Mouse (Mus musculus) cortical plate, adult 2 months (tissue): ENCODE data around the gene Zmiz2.
"Not testable (repeated sequence)": the region's sequence is repeated elsewhere in the genome, so short reads cannot be mapped to it uniquely, and the experiment has no call there.

Source experiments
- CTCF ChIP-seq: fragments of 200-500 bp; IDR thresholded peaks from 2 replicates; pipeline ENCODE4 v1.5.1; 2011; ENCODE audit warnings: mild to moderate bottlenecking, control low read depth, low read length; ENCODE audit not compliant: insufficient read depth; ENCODE audit errors: extremely low read depth
- POLR2A ChIP-seq: fragments of 200-500 bp; IDR thresholded peaks from 2 replicates; pipeline ENCODE4 v1.6.1; 2011; ENCODE audit warnings: mild to moderate bottlenecking, low read length, control low read depth; ENCODE audit not compliant: insufficient read depth; ENCODE audit errors: extremely low read depth

GRCm38 (mm10) chr11:6367986-6368385 lies 20.9 kb upstream of the Zmiz2 start:
- TF ChIP-seq POLR2A, CTCF: not testable (repeated sequence)
